Mouse (Mus musculus): ENCODE measurements around the gene Cdh18.

GRCm38 (mm10) chr15:23366325-23366724 is 817.5 kb downstream of the Cdh18 start:
- TF ChIP-seq EP300 (IDR thresholded peaks at IDR 0.05; ENCODE audit: low read depth) (no peak), CTCF (IDR thresholded peaks at IDR 0.05; ENCODE audit: low read depth) (no peak)
